Mouse (Mus musculus) embryonic facial prominence, embryonic 15.5 days (tissue): ENCODE data around the gene Tob2. TPM values are rescaled to one million over a fixed set of nuclear protein-coding genes. Genes with fewer than 3 reads are reported as not detected.
A peak's percentile ranks its signal among the peaks of the same experiment; 100 is the strongest.

Source experiments
- ATAC-seq: fragments of 200-750 bp; cut with Nextera tagmentation; 2 replicates; pipeline ENCODE4 v1.8.0; 2017; ENCODE audit warnings: low read depth, moderate TSS enrichment; ENCODE audit not compliant: insufficient number of reproducible peaks, low FRiP score, low TSS enrichment
- H3K27ac ChIP-seq: fragments of 300-500 bp; sonication (generic); replicated peaks from 2 replicates; pipeline ENCODE4 v1.5.1; 2015; ENCODE audit warnings: mild to moderate bottlenecking, inconsistent platforms
- H3K27me3 ChIP-seq: fragments of 300-500 bp; sonication (generic); 2 replicates; pipeline ENCODE4 v1.6.1; 2015; ENCODE audit warnings: inconsistent platforms
- H3K36me3 ChIP-seq: fragments of 300-500 bp; sonication (generic); 2 replicates; pipeline ENCODE4 v1.6.1; 2015; ENCODE audit warnings: mild to moderate bottlenecking, inconsistent platforms
- H3K4me1 ChIP-seq: fragments of 300-500 bp; sonication (generic); 2 replicates; pipeline ENCODE4 v1.6.1; 2015; ENCODE audit warnings: inconsistent platforms
- H3K4me2 ChIP-seq: fragments of 300-500 bp; sonication (generic); replicated peaks from 2 replicates; pipeline ENCODE4 v1.6.1; 2015; ENCODE audit warnings: mild to moderate bottlenecking, inconsistent platforms
- H3K4me3 ChIP-seq: fragments of 300-500 bp; sonication (generic); replicated peaks from 2 replicates; pipeline ENCODE4 v1.5.1; 2015; ENCODE audit warnings: mild to moderate bottlenecking, inconsistent platforms
- H3K9ac ChIP-seq: fragments of 300-500 bp; sonication (generic); 2 replicates; pipeline ENCODE4 v1.6.1; 2015; ENCODE audit warnings: inconsistent platforms
- H3K9me3 ChIP-seq: fragments of 300-500 bp; sonication (generic); replicated peaks from 2 replicates; pipeline ENCODE4 v1.6.1; 2016; ENCODE audit warnings: inconsistent platforms
- WGBS: fragments of 180-500 bp; shearing (Covaris S2); methylation state at CpG from one replicate; pipeline ENCODE4 v1.1.7; 2015; 5-methylcytosine and 5-hydroxymethylcytosine counted together
- polyA plus RNA-seq: library from polyadenylated mRNA; unstranded; fragments of >200 nt; fragmentation: Nextera tagmentation; extraction: Ambion mirVana; gene quantifications from 2 replicates; pipeline ENCODE4 v1.2.1, GENCODE M21; 2015

The Tob2 gene
- polyA plus RNA-seq, 1 experiment from 2014 or later: 33.8 TPM

DNA sequence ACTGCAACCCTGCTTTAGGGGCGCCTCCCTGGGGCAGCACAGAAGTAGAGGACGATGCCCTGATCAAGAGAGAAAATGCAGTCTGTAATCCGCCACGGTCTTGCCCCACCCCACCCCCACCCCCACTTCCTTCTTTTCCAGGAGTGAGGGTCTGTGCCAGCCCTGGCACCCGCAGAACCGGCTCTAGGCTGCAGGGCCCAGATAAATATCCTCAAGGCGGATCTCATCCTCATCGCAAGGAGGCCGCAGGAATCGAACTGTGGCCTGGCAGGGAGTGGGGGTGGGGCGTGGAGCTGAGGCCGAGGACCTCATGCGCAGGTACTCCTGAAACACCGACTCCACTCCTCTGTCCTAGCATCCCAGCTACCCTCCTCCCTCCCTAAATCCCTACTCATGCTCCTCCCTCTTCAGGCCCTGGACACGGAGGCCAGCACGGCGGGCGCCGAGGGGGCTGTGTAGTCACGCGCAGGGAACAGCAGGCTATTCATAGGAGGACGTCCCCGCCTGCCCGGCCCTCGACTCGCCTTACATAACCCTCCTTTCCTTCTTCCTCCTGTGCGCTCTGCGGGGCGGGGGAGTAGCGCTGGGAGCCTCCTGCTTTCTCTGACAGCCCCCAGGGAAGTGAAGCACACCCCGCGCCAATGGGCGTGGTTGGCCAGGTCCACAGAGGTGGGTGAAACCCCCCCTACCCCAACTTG is 22.3 kb downstream of the Tob2 start:
- H3K4me3 ChIP-seq: peak overlapping the region; percentile 43
- H3K4me2 ChIP-seq: peak overlapping the region; percentile 59
- H3K4me1 ChIP-seq: peaks cover 26% of the 10 kb centered on the region
- peak overlapping the region; percentile 65 for H3K27ac ChIP-seq
- peak; percentile 87 for ATAC-seq
- H3K27me3 ChIP-seq: no peaks in the 10 kb centered on the region
- H3K9ac ChIP-seq: peak overlapping the region; percentile 10; the same call in 1 of the 2 replicates
- H3K36me3 ChIP-seq: no peaks in the 10 kb centered on the region
- 2% methylated on average over 33 of the region's 33 CpGs for WGBS
- H3K9me3 ChIP-seq: no peaks in the 10 kb centered on the region

DNA sequence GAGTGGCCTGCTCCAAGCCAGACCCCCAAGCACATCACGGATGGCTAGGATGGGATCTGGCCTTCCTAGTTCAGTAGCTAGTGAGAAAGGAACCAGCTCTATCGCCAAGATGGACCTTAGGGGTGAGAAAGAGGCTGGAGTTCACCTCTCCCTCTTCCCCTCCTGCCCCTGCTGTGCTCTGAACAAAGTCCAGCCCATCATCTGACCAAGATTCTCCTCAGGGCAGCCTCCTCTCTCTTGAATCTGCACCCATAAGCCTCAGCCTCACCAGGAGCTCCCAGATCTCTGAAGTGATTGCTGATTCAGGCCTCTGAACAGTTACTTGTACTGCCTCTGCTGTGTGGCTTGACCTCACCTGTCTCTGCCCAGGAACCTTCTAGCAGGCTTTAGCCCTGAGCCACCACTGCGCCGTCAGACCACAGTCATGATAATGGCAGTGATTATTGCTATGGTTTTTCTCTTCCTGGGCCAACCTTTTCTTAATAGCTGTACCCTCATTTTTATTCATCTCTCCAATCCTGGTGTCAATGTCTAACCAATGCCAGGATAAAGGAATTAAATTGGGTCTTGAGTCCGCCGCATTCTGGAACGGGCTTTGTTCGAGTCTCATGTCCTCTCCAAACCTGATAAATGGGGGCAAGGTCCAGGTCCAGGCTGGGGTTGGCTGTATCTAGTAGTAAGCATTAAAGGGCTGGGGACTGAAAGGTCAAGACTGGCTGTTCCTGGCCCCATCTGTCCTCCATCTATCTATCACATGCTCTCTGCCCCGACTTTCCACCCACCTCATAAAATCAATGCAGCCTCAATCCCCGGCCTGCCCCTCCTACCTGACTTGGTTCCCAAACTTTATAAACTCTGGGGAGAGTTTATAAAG is 23.4 kb downstream of the Tob2 start:
- H3K4me3 ChIP-seq: peak overlapping the region; percentile 43; the same call in 1 of the 2 replicates
- peak overlapping the region; percentile 59 for H3K4me2 ChIP-seq
- WGBS: 79% methylated on average over 10 of the region's 10 CpGs
- no peaks in the 10 kb centered on the region for H3K36me3 ChIP-seq
- peaks cover 28% of the 10 kb centered on the region for H3K4me1 ChIP-seq
- H3K27me3 ChIP-seq: no peaks in the 10 kb centered on the region
- H3K9me3 ChIP-seq: no peaks in the 10 kb centered on the region
- no peak overlapping the region for H3K9ac ChIP-seq
- peak overlapping the region; percentile 65; the same call in 1 of the 2 replicates for H3K27ac ChIP-seq
- no peak for ATAC-seq

DNA sequence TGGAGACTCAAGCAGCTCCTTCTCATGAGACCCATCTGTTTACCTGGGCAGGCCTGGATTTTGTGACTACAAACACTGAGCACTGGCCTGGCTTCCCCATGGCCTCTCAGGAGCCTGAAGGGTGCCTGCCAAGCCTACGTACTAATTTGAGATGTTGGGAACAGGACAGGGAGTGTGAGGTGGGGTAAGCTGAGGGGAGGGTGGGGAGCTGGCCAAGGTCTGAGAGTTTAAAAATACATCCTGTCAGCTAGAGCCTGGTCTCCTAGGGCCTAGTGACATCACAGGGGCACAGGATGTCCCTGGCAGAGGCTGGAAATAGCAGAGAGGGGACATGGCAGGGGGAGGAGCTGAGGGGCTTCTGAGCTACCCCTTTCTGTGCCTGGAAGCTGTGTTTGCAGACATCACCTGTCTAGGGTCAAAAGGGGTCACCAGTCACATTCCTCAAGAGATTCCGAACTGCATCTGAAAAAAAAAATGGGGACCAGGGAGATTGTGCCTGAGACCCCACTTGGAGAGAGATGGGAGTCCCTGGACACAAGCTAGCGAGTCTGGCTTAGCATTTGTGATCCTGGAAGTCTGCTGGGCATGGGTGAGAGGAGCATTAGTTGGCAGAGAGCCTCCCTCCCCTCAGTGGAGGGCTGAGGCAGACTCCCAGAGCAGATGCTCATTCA is 24.3 kb downstream of the Tob2 start:
- Histone ChIP-seq H3K4me3 (no peak overlapping the region), H3K27ac (no peak overlapping the region), H3K27me3 (no peaks in the 10 kb centered on the region), H3K9ac (no peak overlapping the region), H3K9me3 (no peaks in the 10 kb centered on the region), H3K4me2 (no peak overlapping the region), H3K4me1 (peaks cover 18% of the 10 kb centered on the region), H3K36me3 (no peaks in the 10 kb centered on the region)
- whole genome bisulfite sequencing: 43% methylated on average over 3 of the region's 3 CpGs
- ATAC-seq: no peak

DNA sequence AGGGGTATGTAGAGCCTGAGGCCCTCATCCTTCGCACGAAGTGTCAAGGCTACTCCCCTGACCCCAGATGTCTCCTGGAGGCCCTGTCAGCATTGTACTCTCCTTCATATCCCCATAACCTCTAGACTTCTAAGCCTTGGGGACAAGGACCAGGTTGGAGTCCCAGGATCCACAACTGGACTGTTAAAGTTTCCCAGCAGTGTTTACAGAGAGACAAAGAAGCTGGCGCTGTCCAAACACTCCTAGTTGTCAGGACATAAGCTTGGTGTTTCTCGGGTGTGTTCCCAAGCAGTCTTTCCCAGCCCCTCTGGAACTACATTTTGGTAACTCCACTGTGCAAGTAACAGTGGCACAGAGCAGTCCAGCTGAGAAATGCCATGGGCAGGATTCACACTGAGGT is 25.1 kb downstream of the Tob2 start:
- Histone ChIP-seq H3K4me3 (no peak overlapping the region), H3K4me1 (peaks cover 18% of the 10 kb centered on the region), H3K9me3 (no peaks in the 10 kb centered on the region), H3K9ac (no peak overlapping the region), H3K27ac (no peak overlapping the region), H3K36me3 (no peaks in the 10 kb centered on the region), H3K4me2 (no peak overlapping the region), H3K27me3 (no peaks in the 10 kb centered on the region)
- 78% methylated on average over 4 of the region's 4 CpGs for WGBS
- no peak for ATAC-seq

DNA sequence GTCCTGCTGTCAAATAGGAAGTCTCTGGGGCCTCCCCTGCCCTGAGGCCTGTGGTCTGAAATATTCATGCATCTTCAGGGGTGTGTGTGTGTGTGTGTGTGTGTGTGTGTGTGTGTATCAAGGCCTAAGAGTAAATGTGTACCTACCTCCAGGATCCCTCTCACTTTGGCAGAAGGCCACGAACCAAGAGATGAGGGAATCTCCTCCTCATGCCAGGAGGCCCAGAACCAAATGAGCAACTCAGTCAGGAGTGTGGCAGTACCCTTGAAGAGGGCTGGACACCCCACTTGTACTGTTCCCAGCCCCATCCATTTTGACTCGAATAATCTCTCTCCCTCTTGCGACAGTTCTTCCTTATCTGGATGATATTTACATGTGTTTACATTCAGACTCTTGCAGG is 26.4 kb downstream of the Tob2 start:
- Histone ChIP-seq H3K27me3 (no peaks in the 10 kb centered on the region), H3K36me3 (peaks cover 6% of the 10 kb centered on the region; the same call in 1 of the 2 replicates), H3K4me3 (no peak overlapping the region), H3K4me2 (no peak overlapping the region), H3K27ac (no peak overlapping the region), H3K9me3 (no peaks in the 10 kb centered on the region), H3K4me1 (peaks cover 18% of the 10 kb centered on the region), H3K9ac (no peak overlapping the region)
- 76% methylated on average over 3 of the region's 3 CpGs for WGBS
- ATAC-seq: no peak

DNA sequence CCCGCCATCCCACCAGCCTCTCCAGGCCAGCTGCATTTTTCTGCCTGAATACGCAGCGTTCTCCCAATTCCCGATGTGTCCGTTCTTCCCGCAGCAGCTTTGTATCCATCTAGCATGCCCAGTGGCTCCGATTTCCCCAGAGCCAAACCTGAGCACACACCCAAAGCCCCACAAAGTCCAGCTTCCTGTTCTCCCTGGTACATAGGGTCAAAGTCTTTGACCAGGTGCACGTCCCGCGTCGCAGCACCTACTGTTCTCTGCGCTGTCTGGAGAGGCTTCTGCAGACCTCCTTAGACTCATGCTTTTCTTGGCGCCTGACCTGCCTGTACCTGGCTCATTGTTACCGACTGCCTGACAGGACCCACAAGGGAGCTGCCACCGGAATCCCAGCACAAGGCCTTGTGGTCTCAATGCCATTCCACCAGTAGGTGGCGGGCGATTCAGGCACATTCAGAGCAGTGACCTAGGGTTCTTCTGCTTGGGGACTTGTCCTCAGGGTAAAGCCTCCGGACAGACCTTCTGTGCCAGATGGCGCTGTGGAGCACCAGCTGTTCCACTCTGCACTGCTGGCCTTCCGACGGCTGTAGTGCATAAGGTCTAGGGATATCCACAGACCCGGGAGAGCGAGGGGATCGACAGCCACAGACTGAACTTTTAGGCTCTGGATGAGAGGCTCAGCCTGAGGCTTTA is 27.3 kb downstream of the Tob2 start:
- WGBS: 18% methylated on average over 24 of the region's 24 CpGs

DNA sequence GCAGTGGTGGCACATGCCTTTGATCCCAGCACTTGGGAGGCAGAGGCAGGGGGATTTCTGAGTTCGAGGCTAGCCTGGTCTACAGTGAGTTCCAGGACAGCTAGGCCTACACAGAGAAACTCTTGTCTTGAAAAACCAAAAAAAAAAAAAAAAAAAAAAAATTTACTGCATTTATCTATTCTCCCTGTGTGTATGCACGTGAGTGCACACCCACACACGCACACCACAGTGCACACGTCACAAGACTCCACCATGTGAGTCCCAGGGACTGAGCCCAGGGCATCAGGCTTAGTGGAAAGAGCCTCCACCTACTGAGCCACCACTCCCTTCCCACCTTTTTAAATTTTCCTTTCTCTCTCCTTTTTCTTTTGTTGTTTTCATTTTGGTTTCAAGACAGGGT is 28.1 kb downstream of the Tob2 start:
- H3K4me2 ChIP-seq: no peak overlapping the region
- no peaks in the 10 kb centered on the region for H3K9me3 ChIP-seq
- H3K4me1 ChIP-seq: peaks cover 6% of the 10 kb centered on the region; the same call in 1 of the 2 replicates
- no peak overlapping the region for H3K27ac ChIP-seq
- WGBS: 82% methylated on average over 4 of the region's 4 CpGs
- H3K4me3 ChIP-seq: no peak overlapping the region
- no peak overlapping the region for H3K9ac ChIP-seq
- no peaks in the 10 kb centered on the region for H3K27me3 ChIP-seq
- ATAC-seq: no peak
- peaks cover 22% of the 10 kb centered on the region for H3K36me3 ChIP-seq

More for the DNA sequence above, 27.3 kb downstream of the Tob2 start:
- Histone ChIP-seq H3K27ac (no peak overlapping the region), H3K9me3 (no peaks in the 10 kb centered on the region), H3K4me2 (no peak overlapping the region), H3K4me3 (no peak overlapping the region), H3K36me3 (peaks cover 15% of the 10 kb centered on the region; the same call in 1 of the 2 replicates), H3K9ac (no peak overlapping the region), H3K27me3 (no peaks in the 10 kb centered on the region), H3K4me1 (peaks cover 14% of the 10 kb centered on the region)
- ATAC-seq: peak; percentile 69; the same call in 1 of the 2 replicates

DNA sequence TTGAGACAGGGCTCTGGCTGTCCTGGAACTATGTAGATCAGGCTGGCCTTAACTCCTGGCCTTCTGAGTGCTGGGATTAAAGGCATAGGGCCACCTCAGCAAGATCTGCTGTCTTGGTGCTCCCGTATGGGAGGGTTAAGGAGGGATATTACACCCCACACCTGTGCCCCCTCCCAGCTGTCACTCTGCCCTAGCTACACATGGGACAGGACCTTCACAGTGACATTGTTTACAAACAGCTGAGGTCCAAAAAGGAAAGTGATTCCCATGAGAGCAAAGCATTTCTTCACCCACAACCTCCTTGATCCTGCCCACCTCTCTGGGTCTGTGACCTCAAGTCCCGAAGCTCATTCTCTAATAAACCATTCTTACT is 29.4 kb downstream of the Tob2 start:
- no peak overlapping the region for H3K4me2 ChIP-seq

DNA sequence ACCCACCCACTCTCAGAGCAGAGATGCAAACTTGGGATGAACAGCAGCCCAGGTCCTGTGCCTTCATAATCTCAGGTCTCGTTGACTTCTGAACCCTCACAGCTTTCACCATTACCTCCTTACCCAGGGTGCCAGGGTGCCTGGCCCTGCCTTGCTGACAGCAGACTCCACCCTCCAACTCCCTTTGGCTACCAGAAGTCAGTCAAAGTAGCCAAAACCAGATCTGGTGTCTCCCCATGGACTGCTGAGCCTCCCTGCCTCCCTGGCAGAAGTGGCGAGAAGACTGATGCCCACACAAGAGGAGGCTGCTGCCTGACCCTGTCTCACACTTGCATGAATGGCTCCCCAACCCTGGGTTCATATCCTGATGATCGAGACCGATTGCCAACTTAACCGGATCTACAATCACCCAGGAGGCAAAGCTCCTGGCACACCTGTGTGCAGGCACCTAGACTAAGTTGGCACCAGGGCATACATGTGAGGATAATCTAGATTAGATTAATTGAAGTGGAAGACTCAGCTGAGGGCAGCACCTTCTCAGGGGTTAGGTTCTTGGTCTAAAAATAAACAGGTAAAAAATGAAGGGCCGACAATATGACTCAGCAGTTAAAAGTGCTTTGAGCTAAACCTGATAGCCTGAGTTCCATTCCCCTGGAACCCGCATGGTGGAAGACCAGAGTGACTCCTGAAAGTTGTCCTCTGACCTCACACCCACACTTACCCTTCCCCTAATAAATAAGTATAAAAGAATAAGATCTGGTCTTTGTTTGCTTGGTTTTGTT is 30.0 kb downstream of the Tob2 start:
- Histone ChIP-seq H3K9me3 (no peaks in the 10 kb centered on the region), H3K4me1 (peaks cover 4% of the 10 kb centered on the region; the same call in 1 of the 2 replicates), H3K9ac (no peak overlapping the region), H3K4me3 (no peak overlapping the region), H3K36me3 (peaks cover 41% of the 10 kb centered on the region), H3K27me3 (no peaks in the 10 kb centered on the region), H3K27ac (no peak overlapping the region), H3K4me2 (no peak overlapping the region)
- WGBS: 86% methylated on average over 7 of the region's 7 CpGs
- ATAC-seq: no peak

More for the DNA sequence above, 29.4 kb downstream of the Tob2 start:
- no peak overlapping the region for H3K9ac ChIP-seq
- H3K4me1 ChIP-seq: peaks cover 4% of the 10 kb centered on the region; the same call in 1 of the 2 replicates
- peaks cover 35% of the 10 kb centered on the region for H3K36me3 ChIP-seq
- 63% methylated on average over 2 of the region's 2 CpGs for WGBS
- no peaks in the 10 kb centered on the region for H3K9me3 ChIP-seq
- H3K4me3 ChIP-seq: no peak overlapping the region
- H3K27ac ChIP-seq: no peak overlapping the region
- no peak for ATAC-seq
- no peaks in the 10 kb centered on the region for H3K27me3 ChIP-seq

DNA sequence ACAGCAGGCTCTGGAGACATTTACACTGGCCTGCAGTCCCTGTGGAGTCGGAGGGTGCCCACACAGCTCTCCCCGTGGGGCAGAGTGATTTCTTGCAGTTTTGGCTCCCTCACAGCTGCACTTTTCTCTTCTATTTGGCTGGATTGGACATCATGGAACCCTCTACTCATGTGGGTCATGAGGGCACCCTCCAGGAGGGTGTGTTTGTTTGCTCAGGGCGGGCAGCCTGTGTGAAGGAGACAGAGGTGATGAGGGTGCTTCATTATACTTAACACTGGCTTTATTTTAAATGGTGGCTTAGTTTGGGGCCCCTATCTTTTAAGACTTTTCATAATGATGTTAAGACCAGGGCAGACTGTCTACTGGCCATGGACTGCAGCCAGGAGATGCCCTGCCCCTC is 33.8 kb downstream of the Tob2 start:
- H3K4me3 ChIP-seq: no peak overlapping the region
- H3K4me2 ChIP-seq: no peak overlapping the region
- H3K27ac ChIP-seq: no peak overlapping the region
- H3K9me3 ChIP-seq: no peaks in the 10 kb centered on the region
- no peaks in the 10 kb centered on the region for H3K4me1 ChIP-seq
- ATAC-seq: no peak
- no peak overlapping the region for H3K9ac ChIP-seq
- no peaks in the 10 kb centered on the region for H3K27me3 ChIP-seq
- 83% methylated on average over 3 of the region's 3 CpGs for WGBS
- peaks cover 74% of the 10 kb centered on the region for H3K36me3 ChIP-seq
